Mouse (Mus musculus) left cerebral cortex, postnatal 14 days (tissue): ENCODE results near the gene Rp9. TPM values are rescaled to one million over a fixed set of nuclear protein-coding genes. Genes with fewer than 3 reads are reported as not detected.
"Not testable (repeated sequence)": the region's sequence is repeated elsewhere in the genome, so short reads cannot be mapped to it uniquely, and the experiment has no call there.

Experiments
- DNase-seq, 2 experiments: peaks; one replicate each; pipeline ENCODE4 v3.0.0; 2021 to 2022; ENCODE audit warnings: low spot score in 2 of 2, mixed read lengths in 1 of 2
- intact Hi-C: fragments of 180-260 bp; cut with DNase I; formaldehyde crosslinking; loops from one replicate; pipeline ENCODE4 v1.15.1; 2025
- total RNA-seq, 2 experiments: library from RNA; stranded (reverse); gene quantifications; 2 replicates each; pipeline ENCODE4 v1.2.3; 2021

The Rp9 gene
- total RNA-seq, 2 experiments from 2014 or later, result 39.3 to 42.0 TPM

GRCm38 (mm10) chr9:22467371-22468169 lies 2.0 kb downstream of the Rp9 start:
- intact Hi-C loops, result no loop called here
- DNase-seq, result peak; percentile 33 to 55

GRCm38 (mm10) chr9:22466212-22466611 lies 3.3 kb downstream of the Rp9 start:
- DNase-seq, result no peak
- intact Hi-C loops, result no loop called here

GRCm38 (mm10) chr9:22461946-22462345 lies 7.6 kb downstream of the Rp9 start:
- peak; percentile 31 to 43 for DNase-seq

GRCm38 (mm10) chr9:22457142-22457835 lies 12.3 kb downstream of the Rp9 start:
- no peak for DNase-seq
- intact Hi-C loops, result no loop called here

More at GRCm38 (mm10) chr9:22461946-22462345, 7.6 kb downstream of the Rp9 start:
- intact Hi-C loops, result no loop called here

- intact Hi-C loops, result no loop called here
Observed at GRCm38 (mm10) chr9:22455041-22455440, 14.5 kb downstream of the Rp9 start.

GRCm38 (mm10) chr9:22453990-22454389 lies 15.6 kb downstream of the Rp9 start, which contains the start of gene Gm17545:
Gene Gm17545 (plus strand): TSS chr9:22454290.
- DNase-seq, result not testable (repeated sequence)

More at GRCm38 (mm10) chr9:22455041-22455440, 14.5 kb downstream of the Rp9 start:
- DNase-seq, result no peak

GRCm38 (mm10) chr9:22453501-22453924 lies 16.0 kb downstream of the Rp9 start:
- intact Hi-C loops, result no loop called here
- peak in 1 of 2 experiments; percentile 22 for DNase-seq

More at GRCm38 (mm10) chr9:22453990-22454389, 15.6 kb downstream of the Rp9 start, which contains the start of gene Gm17545:
- intact Hi-C loops, result not testable (repeated sequence)

GRCm38 (mm10) chr9:22452697-22453096 lies 16.8 kb downstream of the Rp9 start:
- intact Hi-C loops, result no loop called here
- peak in 1 of 2 experiments; percentile 42 for DNase-seq

- no peak for DNase-seq
- intact Hi-C loops, result no loop called here
Observed at GRCm38 (mm10) chr9:22449209-22449608, 20.3 kb downstream of the Rp9 start.

- DNase-seq, result no peak
- intact Hi-C loops, result no loop called here
Observed at GRCm38 (mm10) chr9:22448420-22448819, 21.1 kb downstream of the Rp9 start.

GRCm38 (mm10) chr9:22447213-22447612 lies 22.3 kb downstream of the Rp9 start:
- DNase-seq, result no peak
- intact Hi-C loops, result no loop called here

GRCm38 (mm10) chr9:22445123-22445522 lies 24.4 kb downstream of the Rp9 start:
- DNase-seq, result no peak
- intact Hi-C loops, result no loop called here

- DNase-seq, result no peak
- intact Hi-C loops, result no loop called here
Observed at GRCm38 (mm10) chr9:22443157-22443556, 26.4 kb downstream of the Rp9 start.

- intact Hi-C loops, result no loop called here
- DNase-seq, result no peak
Observed at GRCm38 (mm10) chr9:22438826-22439225, 30.7 kb downstream of the Rp9 start.

GRCm38 (mm10) chr9:22434101-22434500 lies 35.4 kb downstream of the Rp9 start:
- DNase-seq, result no peak
- intact Hi-C loops, result no loop called here

- intact Hi-C loops, result no loop called here
- no peak for DNase-seq
Observed at GRCm38 (mm10) chr9:22433221-22433620, 36.3 kb downstream of the Rp9 start.

GRCm38 (mm10) chr9:22430315-22430840 lies 39.2 kb downstream of the Rp9 start:
- DNase-seq, result no peak
- intact Hi-C loops, result no loop called here

GRCm38 (mm10) chr9:22429533-22430241 lies 39.9 kb downstream of the Rp9 start:
- intact Hi-C loops, result no loop called here
- no peak for DNase-seq

- intact Hi-C loops, result no loop called here
- DNase-seq, result no peak
Observed at GRCm38 (mm10) chr9:22428666-22429410, 40.7 kb downstream of the Rp9 start.
